Mouse (Mus musculus) mouse embryonic stem cell (cell line): ENCODE data around the gene Hcn4.

Experiments used
- in situ Hi-C, 2 experiments: fragments of 300-500 bp; cut with MboI; formaldehyde crosslinking; loops; 1 replicate in 1 of 2; 3 replicates in 1 of 2; pipeline ENCODE4 v1.14.3; 2019 to 2020; ENCODE audit warnings: low sequenced_read_pairs in 2 of 2, low pct_unique_long_range_greater_than_20kb in 1 of 2, mixed read lengths in 1 of 2; ENCODE audit not compliant: unreplicated experiment in 1 of 2

The Hcn4 gene

GRCm38 (mm10) chr9:58823139-58823917, at the start of gene Hcn4:
Gene Hcn4, plus strand, starts transcription at chr9:58823412.
- in situ Hi-C loops, result no loop called here

- in situ Hi-C loops, result no loop called here
These were observed 48.5 kb upstream of the Hcn4 start for GRCm38 (mm10) chr9:58774761-58775160.

GRCm38 (mm10) chr9:58775363-58775762, 47.8 kb upstream of the Hcn4 start:
- in situ Hi-C loops, result no loop called here

- in situ Hi-C loops, result no loop called here
These were observed 33.7 kb upstream of the Hcn4 start for GRCm38 (mm10) chr9:58789476-58789875.

GRCm38 (mm10) chr9:58798155-58798554, 25.1 kb upstream of the Hcn4 start:
- in situ Hi-C loops, result no loop called here

- in situ Hi-C loops, result no loop called here
These were observed 21.8 kb upstream of the Hcn4 start for GRCm38 (mm10) chr9:58801441-58801840.

- in situ Hi-C loops, result no loop called here
These were observed 20.9 kb upstream of the Hcn4 start for GRCm38 (mm10) chr9:58802294-58802693.

- in situ Hi-C loops, result no loop called here
These were observed 20.4 kb upstream of the Hcn4 start for GRCm38 (mm10) chr9:58802802-58803201.

GRCm38 (mm10) chr9:58805601-58806318, 17.5 kb upstream of the Hcn4 start:
- in situ Hi-C loops, result no loop called here

GRCm38 (mm10) chr9:58811171-58811570, 12.0 kb upstream of the Hcn4 start:
- in situ Hi-C loops, result no loop called here

GRCm38 (mm10) chr9:58815552-58816260, 7.5 kb upstream of the Hcn4 start:
- in situ Hi-C loops, result no loop called here

GRCm38 (mm10) chr9:58816458-58816857, 6.8 kb upstream of the Hcn4 start:
- in situ Hi-C loops, result no loop called here

GRCm38 (mm10) chr9:58817676-58818075, 5.5 kb upstream of the Hcn4 start:
- in situ Hi-C loops, result no loop called here

GRCm38 (mm10) chr9:58822431-58823091, 651 bp upstream of the Hcn4 start:
- in situ Hi-C loops, result no loop called here

- in situ Hi-C loops, result no loop called here
These were observed 655 bp downstream of the Hcn4 start for GRCm38 (mm10) chr9:58823918-58824215.

- in situ Hi-C loops, result no loop called here
These were observed 6.4 kb downstream of the Hcn4 start for GRCm38 (mm10) chr9:58829627-58830026.

GRCm38 (mm10) chr9:58832939-58833338, 9.7 kb downstream of the Hcn4 start:
- in situ Hi-C loops, result no loop called here

GRCm38 (mm10) chr9:58837174-58837573, 14.0 kb downstream of the Hcn4 start:
- in situ Hi-C loops, result no loop called here

- in situ Hi-C loops, result no loop called here
These were observed 15.3 kb downstream of the Hcn4 start for GRCm38 (mm10) chr9:58838504-58838903.
